ENCODE assay signal across 8 mouse cellular contexts in genomic region chr1:20933457-20933856, GRCm38 (mm10). TPM values are rescaled to one million over a fixed set of nuclear protein-coding genes. Genes with fewer than 3 reads are reported as not detected.
DNase-seq lines count a peak whose midpoint lies in the region; ATAC-seq and TF ChIP-seq lines count a peak whose summit lies in the region.

No protein-coding gene starts in this region.

- DNase-seq in spleen, adult 2 months (ENCODE audit: low read depth in 1 of 2, low spot score in 2 of 2), result peak; percentile 42 to 56
- no peak for DNase-seq in spleen, adult 12 weeks (ENCODE audit: low spot score)
- peak; percentile 52 for DNase-seq in gastrocnemius, postnatal 14 days
- DNase-seq in limb, embryonic 14.5 days (ENCODE audit: low spot score), result peak; percentile 76
- DNase-seq in midbrain, postnatal 0 days (ENCODE audit: low spot score), result peak; percentile 83

- no peak overlapping the region for H3K4me3 ChIP-seq in spleen, adult 2 months (ENCODE audit: extremely low read depth, insufficient read depth, insufficient read length)
- H3K4me3 ChIP-seq in cortical plate, adult 2 months (ENCODE audit: insufficient read depth, low read length), result no peak overlapping the region
- no peak overlapping the region for H3K4me3 ChIP-seq in kidney, embryonic 14.5 days (ENCODE audit: low read length)
- H3K4me3 ChIP-seq in limb, embryonic 14.5 days (replicated peaks; ENCODE audit: low read length), result no peak overlapping the region
- H3K4me3 ChIP-seq in midbrain, postnatal 0 days (ENCODE audit: low read depth, low read length), result no peak overlapping the region
- H3K4me3 ChIP-seq in stomach, embryonic 15.5 days (replicated peaks), result no peak overlapping the region

- TF ChIP-seq POLR2A in spleen, adult 2 months (IDR thresholded peaks at IDR 0.05; ENCODE audit: low read depth, low read length), result no peak
- TF ChIP-seq POLR2A in cortical plate, adult 2 months (IDR thresholded peaks at IDR 0.05; ENCODE audit: extremely low read depth, insufficient read depth, low read length), result no peak
- no peak for TF ChIP-seq POLR2A in limb, embryonic 14.5 days (IDR thresholded peaks at IDR 0.05; ENCODE audit: borderline replicate concordance, extremely low read depth, insufficient read depth, insufficient read length)

- intact Hi-C loops in gastrocnemius, postnatal 14 days (cut with DNase I; ENCODE audit: low total_unique reads), result no loop called here

- peak; percentile 66; the same call in 1 of the 2 replicates for TF ChIP-seq CTCF in spleen, adult 2 months (IDR thresholded peaks at IDR 0.05; ENCODE audit: extremely low read depth, insufficient read depth, insufficient read length, insufficient replicate concordance)
- TF ChIP-seq CTCF in cortical plate, adult 2 months (IDR thresholded peaks at IDR 0.05; ENCODE audit: extremely low read depth, insufficient read depth, low read length), result peak; percentile 78
- TF ChIP-seq CTCF in midbrain, postnatal 0 days (IDR thresholded peaks at IDR 0.05), result peak; percentile 82

- H3K27ac ChIP-seq in spleen, adult 2 months (ENCODE audit: insufficient read depth, low read length), result no peak overlapping the region
- H3K27ac ChIP-seq in cortical plate, adult 2 months (ENCODE audit: insufficient read depth, low read length), result no peak overlapping the region
- no peak overlapping the region for H3K27ac ChIP-seq in kidney, embryonic 14.5 days (ENCODE audit: low read depth, low read length)
- H3K27ac ChIP-seq in limb, embryonic 14.5 days (replicated peaks; ENCODE audit: low read depth, low read length), result no peak overlapping the region
- H3K27ac ChIP-seq in midbrain, postnatal 0 days (ENCODE audit: low read depth, low read length), result no peak overlapping the region
- H3K27ac ChIP-seq in stomach, embryonic 15.5 days, result no peak overlapping the region

- peaks cover 1% of the 10 kb centered on the region; the same call in 1 of the 2 replicates for H3K36me3 ChIP-seq in spleen, adult 2 months (ENCODE audit: control insufficient read depth, insufficient read depth, low read length)
- peaks cover 3% of the 10 kb centered on the region; the same call in 1 of the 2 replicates for H3K36me3 ChIP-seq in kidney, embryonic 14.5 days (ENCODE audit: control insufficient read depth, insufficient read depth, low read length)
- H3K36me3 ChIP-seq in limb, embryonic 14.5 days (ENCODE audit: control insufficient read depth, insufficient read depth, low read length), result peaks cover 3% of the 10 kb centered on the region; the same call in 1 of the 2 replicates
- peaks cover 21% of the 10 kb centered on the region for H3K36me3 ChIP-seq in midbrain, postnatal 0 days (ENCODE audit: insufficient read depth, low read length)
- peaks cover 5% of the 10 kb centered on the region; the same call in 1 of the 2 replicates for H3K36me3 ChIP-seq in stomach, embryonic 15.5 days

- peak; percentile 91; the same call in 1 of the 2 replicates for ATAC-seq in kidney, embryonic 14.5 days (ENCODE audit: low FRiP score, low TSS enrichment)
- peak; percentile 79 for ATAC-seq in limb, embryonic 14.5 days (ENCODE audit: low FRiP score, low read depth)
- ATAC-seq in midbrain, postnatal 0 days (ENCODE audit: low FRiP score), result peak; percentile 91
- ATAC-seq in stomach, embryonic 15.5 days (ENCODE audit: insufficient read depth, low FRiP score, low read depth), result peak; percentile 70; the same call in 1 of the 2 replicates

- no peaks in the 10 kb centered on the region for H3K27me3 ChIP-seq in spleen, adult 2 months (ENCODE audit: control insufficient read depth, insufficient read depth, low read length)
- no peaks in the 10 kb centered on the region for H3K27me3 ChIP-seq in kidney, embryonic 14.5 days (ENCODE audit: control insufficient read depth, insufficient read depth, low read length)
- H3K27me3 ChIP-seq in limb, embryonic 14.5 days (ENCODE audit: control insufficient read depth, insufficient read depth, low read length), result no peaks in the 10 kb centered on the region
- no peaks in the 10 kb centered on the region for H3K27me3 ChIP-seq in midbrain, postnatal 0 days (ENCODE audit: insufficient read depth, low read length)
- no peaks in the 10 kb centered on the region for H3K27me3 ChIP-seq in stomach, embryonic 15.5 days (replicated peaks)

- H3K4me2 ChIP-seq in kidney, embryonic 14.5 days (replicated peaks; ENCODE audit: low read depth, low read length), result no peak overlapping the region
- H3K4me2 ChIP-seq in limb, embryonic 14.5 days (replicated peaks; ENCODE audit: low read depth, low read length, severe bottlenecking), result no peak overlapping the region
- H3K4me2 ChIP-seq in midbrain, postnatal 0 days (ENCODE audit: low read depth, low read length, poor library complexity, severe bottlenecking), result no peak overlapping the region
- H3K4me2 ChIP-seq in stomach, embryonic 15.5 days, result no peak overlapping the region

- H3K9me3 ChIP-seq in kidney, embryonic 14.5 days (ENCODE audit: control insufficient read depth, low read length), result no peaks in the 10 kb centered on the region
- no peaks in the 10 kb centered on the region for H3K9me3 ChIP-seq in limb, embryonic 14.5 days (ENCODE audit: control insufficient read depth, low read length)
- H3K9me3 ChIP-seq in midbrain, postnatal 0 days (ENCODE audit: low read length), result no peaks in the 10 kb centered on the region
- no peaks in the 10 kb centered on the region for H3K9me3 ChIP-seq in stomach, embryonic 15.5 days

- no peaks in the 10 kb centered on the region for H3K4me1 ChIP-seq in spleen, adult 2 months (ENCODE audit: control insufficient read depth, insufficient read depth, insufficient read length)
- no peaks in the 10 kb centered on the region for H3K4me1 ChIP-seq in cortical plate, adult 2 months (ENCODE audit: control insufficient read depth, insufficient read depth, low read length)
- H3K4me1 ChIP-seq in kidney, embryonic 14.5 days (ENCODE audit: control insufficient read depth, insufficient read depth, low read length), result no peaks in the 10 kb centered on the region
- H3K4me1 ChIP-seq in limb, embryonic 14.5 days (ENCODE audit: control insufficient read depth, insufficient read depth, low read length), result no peaks in the 10 kb centered on the region
- no peaks in the 10 kb centered on the region for H3K4me1 ChIP-seq in midbrain, postnatal 0 days (ENCODE audit: insufficient read depth, low read length)
- H3K4me1 ChIP-seq in stomach, embryonic 15.5 days, result no peaks in the 10 kb centered on the region

- H3K9ac ChIP-seq in kidney, embryonic 14.5 days (ENCODE audit: low read depth, low read length), result no peak overlapping the region
- H3K9ac ChIP-seq in limb, embryonic 14.5 days (ENCODE audit: low read depth, low read length, severe bottlenecking), result no peak overlapping the region
- H3K9ac ChIP-seq in midbrain, postnatal 0 days (replicated peaks; ENCODE audit: low read length, poor library complexity, severe bottlenecking), result no peak overlapping the region
- no peak overlapping the region for H3K9ac ChIP-seq in stomach, embryonic 15.5 days

- 11% methylated on average over 7 of the region's 7 CpGs for WGBS in spleen, adult 2 months
- 24% methylated on average over 7 of the region's 7 CpGs for WGBS in kidney, embryonic 14.5 days
- 20% methylated on average over 7 of the region's 7 CpGs for WGBS in limb, embryonic 14.5 days
- 28% methylated on average over 7 of the region's 7 CpGs for WGBS in midbrain, postnatal 0 days
- 23% methylated on average over 7 of the region's 7 CpGs for WGBS in stomach, embryonic 15.5 days

RNA-seq across cellular contexts. Expression of gene Efhc1, which starts 18.0 kb away (rescaled TPM):
- polyA plus RNA-seq in spleen, adult 2 months (2012; rRNA removed), result 0.13 and 0.16 TPM in 2 replicates
- 2.0 and 2.2 TPM in 2 replicates for polyA plus RNA-seq in cortical plate, adult 2 months (2012; rRNA removed)
- 1 to 10 TPM in 1 of 2 experiments, under 1 TPM in 1; 0.97 to 1.2 TPM for total RNA-seq in gastrocnemius, postnatal 14 days (2021)
- 2.4 and 3.4 TPM in 2 replicates for polyA plus RNA-seq in kidney, embryonic 14.5 days (2014; fragmentation: Nextera tagmentation; extraction: Ambion mirVana)
- 3.1 and 5.2 TPM in 2 replicates for polyA plus RNA-seq in limb, embryonic 14.5 days (2012; rRNA removed)
- 2.7 and 3.7 TPM in 2 replicates for polyA plus RNA-seq in limb, embryonic 14.5 days (2014; fragmentation: Nextera tagmentation; extraction: Ambion mirVana)
- total RNA-seq in midbrain, postnatal 0 days (2014; rRNA removed), result 1.1 and 15.6 TPM in 2 replicates
- 1.5 and 1.6 TPM in 2 replicates for polyA plus RNA-seq in midbrain, postnatal 0 days (2015; fragmentation: Nextera tagmentation; extraction: Ambion mirVana)
- polyA plus RNA-seq in stomach, embryonic 15.5 days (2015; fragmentation: Nextera tagmentation; extraction: Ambion mirVana), result 2.5 and 2.8 TPM in 2 replicates

RNA-seq across cellular contexts. Expression of gene Paqr8, which starts 43.1 kb away (rescaled TPM):
- 4.9 and 6.9 TPM in 2 replicates for polyA plus RNA-seq in spleen, adult 2 months (2012; rRNA removed)
- polyA plus RNA-seq in cortical plate, adult 2 months (2012; rRNA removed), result 79.4 and 85.9 TPM in 2 replicates
- total RNA-seq in gastrocnemius, postnatal 14 days (2021), result 1 to 10 TPM; 1.5 to 1.8 TPM
- polyA plus RNA-seq in kidney, embryonic 14.5 days (2014; fragmentation: Nextera tagmentation; extraction: Ambion mirVana), result 2.5 and 5.1 TPM in 2 replicates
- 5.7 and 10.9 TPM in 2 replicates for polyA plus RNA-seq in limb, embryonic 14.5 days (2012; rRNA removed)
- polyA plus RNA-seq in limb, embryonic 14.5 days (2014; fragmentation: Nextera tagmentation; extraction: Ambion mirVana), result 6.4 and 7.9 TPM in 2 replicates
- total RNA-seq in midbrain, postnatal 0 days (2014; rRNA removed), result 95.0 and 144 TPM in 2 replicates
- polyA plus RNA-seq in midbrain, postnatal 0 days (2015; fragmentation: Nextera tagmentation; extraction: Ambion mirVana), result 32.2 and 32.5 TPM in 2 replicates
- polyA plus RNA-seq in stomach, embryonic 15.5 days (2015; fragmentation: Nextera tagmentation; extraction: Ambion mirVana), result 9.3 and 10.7 TPM in 2 replicates
